Mouse (Mus musculus) G1E (cell line): ENCODE measurements around the gene Ccdc127. TPM values are rescaled to one million over a fixed set of nuclear protein-coding genes. Genes with fewer than 3 reads are reported as not detected.

Experiments used
- ATAC-seq: 2 replicates; pipeline ENCODE4 v1.8.0; 2016; ENCODE audit warnings: mild to moderate bottlenecking; ENCODE audit not compliant: insufficient number of reproducible peaks, poor library complexity, low FRiP score, severe bottlenecking; ENCODE audit errors: extremely low read depth
- DNase-seq: peaks from one replicate; pipeline ENCODE4 v3.0.0; 2012; ENCODE audit warnings: low spot score
- H3K27me3 ChIP-seq: 2 replicates; pipeline ENCODE4 v1.6.1; 2012; ENCODE audit warnings: mild to moderate bottlenecking, low read length, inconsistent platforms; ENCODE audit not compliant: insufficient read depth
- H3K36me3 ChIP-seq: replicated peaks from 2 replicates; pipeline ENCODE3; 2012; ENCODE audit warnings: mild to moderate bottlenecking, inconsistent platforms
- H3K4me1 ChIP-seq: 2 replicates; pipeline ENCODE4 v1.6.1; 2012; ENCODE audit warnings: low read depth, low read length, inconsistent platforms, mixed read lengths; ENCODE audit not compliant: insufficient read depth
- H3K4me3 ChIP-seq: 2 replicates; pipeline ENCODE4 v1.5.1; 2012; ENCODE audit warnings: low read depth, mild to moderate bottlenecking, inconsistent platforms, low read length, moderate library complexity, mixed read lengths
- H3K9me3 ChIP-seq: replicated peaks from 2 replicates; pipeline ENCODE4 v1.6.1; 2012; ENCODE audit warnings: inconsistent platforms
- CTCF ChIP-seq: IDR thresholded peaks from 2 replicates; pipeline ENCODE4 v1.5.1; 2012; ENCODE audit warnings: low read depth, low read length, inconsistent platforms, mixed read lengths
- GATA1 ChIP-seq: IDR thresholded peaks from 2 replicates; pipeline ENCODE4 v1.6.1; 2012; ENCODE audit warnings: borderline replicate concordance, low read length, inconsistent platforms, mixed read lengths
- GATA2 ChIP-seq: IDR thresholded peaks from 2 replicates; pipeline ENCODE4 v1.6.1; 2012; ENCODE audit warnings: low read depth, low read length, inconsistent platforms, borderline replicate concordance
- POLR2AphosphoS5 ChIP-seq: IDR thresholded peaks from 2 replicates; pipeline ENCODE4 v1.6.1; 2012; ENCODE audit warnings: low read depth, low read length, inconsistent platforms; ENCODE audit not compliant: insufficient replicate concordance
- TAL1 ChIP-seq: conservative IDR thresholded peaks from 2 replicates; pipeline ENCODE4 v1.6.1; 2012; ENCODE audit warnings: low read depth, low read length, inconsistent platforms, mixed read lengths
- polyA plus RNA-seq: library from polyadenylated mRNA; stranded (reverse); fragments of >175 nt; gene quantifications from 2 replicates; pipeline ENCODE4 v1.2.3, GENCODE M21; 2012
- total RNA-seq, 2 experiments: library from RNA; stranded (forward) in 1 of 2; stranded (reverse) in 1 of 2; fragments of 200-1000 nt in 1 of 2; fragments of >200 nt in 1 of 2; fragmentation: Nextera tagmentation in 1 of 2; gene quantifications; 2 replicates each; pipeline ENCODE4 v1.2.3; 2014 to 2017

The Ccdc127 gene
- total and polyA plus RNA-seq, 3 experiments: 0.54 to 83.9 (median 60.4) TPM

GRCm38 (mm10) chr13:74341036-74341435 lies 9.1 kb upstream of the Ccdc127 start:
- DNase-seq (peak; percentile 10), ATAC-seq (peak; percentile 68)
- Histone ChIP-seq H3K4me3 (no peak overlapping the region), H3K4me1 (peaks cover 2% of the 10 kb centered on the region; the same call in 1 of the 2 replicates), H3K27me3 (no peaks in the 10 kb centered on the region), H3K36me3 (peaks cover 90% of the 10 kb centered on the region), H3K9me3 (no peaks in the 10 kb centered on the region)
- TF ChIP-seq CTCF (no peak), GATA2 (no peak), GATA1 (no peak), POLR2AphosphoS5 (no peak), TAL1 (no peak)

GRCm38 (mm10) chr13:74350435-74350906 lies 362 bp downstream of the Ccdc127 start:
- Histone ChIP-seq H3K27me3 (no peaks in the 10 kb centered on the region), H3K36me3 (peaks cover 27% of the 10 kb centered on the region), H3K9me3 (no peaks in the 10 kb centered on the region), H3K4me1 (peaks cover 14% of the 10 kb centered on the region), H3K4me3 (peak overlapping the region; percentile 76)
- ATAC-seq: peak; percentile 41; the same call in 1 of the 2 replicates
- peak; percentile 12 for DNase-seq
- TF ChIP-seq TAL1: no peak
- TF ChIP-seq POLR2AphosphoS5: no peak
- no peak for TF ChIP-seq CTCF
- TF ChIP-seq GATA2: no peak
- no peak for TF ChIP-seq GATA1

DNA sequence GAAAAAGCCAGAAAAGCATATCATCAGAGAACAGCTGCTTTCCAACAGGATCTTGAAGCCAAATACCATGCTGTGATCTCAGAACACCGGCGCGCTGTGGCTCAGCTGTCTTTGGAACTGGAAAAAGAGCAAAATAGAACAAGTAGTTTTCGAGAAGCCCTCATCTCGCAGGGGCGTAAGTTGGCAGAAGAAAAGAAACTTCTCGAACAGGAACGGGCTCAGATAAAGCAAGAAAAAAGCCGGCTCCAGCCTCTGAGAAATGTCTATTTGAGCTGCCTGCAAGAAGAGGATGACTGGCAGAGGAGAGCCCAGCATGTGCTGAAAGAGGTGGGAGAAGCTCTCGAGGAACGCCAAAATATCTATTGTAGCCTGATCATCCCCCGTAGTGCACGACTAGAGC lies 6.4 kb downstream of the Ccdc127 start:
- Histone ChIP-seq H3K4me3 (no peak overlapping the region), H3K36me3 (peaks cover 78% of the 10 kb centered on the region), H3K27me3 (no peaks in the 10 kb centered on the region), H3K4me1 (no peaks in the 10 kb centered on the region), H3K9me3 (no peaks in the 10 kb centered on the region)
- no peak for TF ChIP-seq CTCF
- TF ChIP-seq POLR2AphosphoS5: no peak
- TF ChIP-seq GATA2: no peak
- TF ChIP-seq TAL1: no peak
- TF ChIP-seq GATA1: no peak
- DNase-seq (no peak), ATAC-seq (no peak)

- Histone ChIP-seq H3K36me3 (peaks cover 57% of the 10 kb centered on the region), H3K27me3 (no peaks in the 10 kb centered on the region), H3K4me1 (peaks cover 4% of the 10 kb centered on the region; the same call in 1 of the 2 replicates), H3K9me3 (no peaks in the 10 kb centered on the region), H3K4me3 (no peak overlapping the region)
- ATAC-seq (no peak; the same call in 1 of the 2 replicates), DNase-seq (no peak)
- TF ChIP-seq GATA2: no peak
Observed at GRCm38 (mm10) chr13:74362218-74362617, 12.1 kb downstream of the Ccdc127 start.

- no peak for ATAC-seq
- Histone ChIP-seq H3K36me3 (peaks cover 49% of the 10 kb centered on the region), H3K4me3 (no peak overlapping the region)
Observed at GRCm38 (mm10) chr13:74363176-74363858, 13.2 kb downstream of the Ccdc127 start.

GRCm38 (mm10) chr13:74363859-74364235 lies 13.7 kb downstream of the Ccdc127 start, which contains the start of gene Lrrc14b:
Gene Lrrc14b (minus strand): TSS chr13:74364005.
- H3K4me3 ChIP-seq: no peak within 1 kb of the TSS
- no peak for ATAC-seq
- no peaks in the 10 kb centered on the region for H3K9me3 ChIP-seq
- no peaks in the 10 kb centered on the region for H3K27me3 ChIP-seq
- peaks cover 44% of the 10 kb centered on the region for H3K36me3 ChIP-seq
- H3K4me1 ChIP-seq: peaks cover 7% of the 10 kb centered on the region; the same call in 1 of the 2 replicates
- TF ChIP-seq TAL1 (no peak), CTCF (no peak), GATA1 (no peak)
- DNase-seq: no peak

More at GRCm38 (mm10) chr13:74363176-74363858, 13.2 kb downstream of the Ccdc127 start:
- peaks cover 7% of the 10 kb centered on the region; the same call in 1 of the 2 replicates for H3K4me1 ChIP-seq
- H3K9me3 ChIP-seq: no peaks in the 10 kb centered on the region
- DNase-seq: no peak
- TF ChIP-seq GATA2: no peak
- TF ChIP-seq CTCF: no peak
- TF ChIP-seq GATA1: no peak
- TF ChIP-seq TAL1: no peak
- no peak for TF ChIP-seq POLR2AphosphoS5
- H3K27me3 ChIP-seq: no peaks in the 10 kb centered on the region
